9 mouse cellular contexts compared by ENCODE assay signal in genomic region chr13:52155588-52156086, GRCm38 (mm10).
DNase-seq lines count a peak whose midpoint lies in the region; ATAC-seq lines count a peak whose summit lies in the region.
"Had no signal": no experiment of that assay in that cellular context is flagged by ENCODE, and none has a peak within 500 bp of the region (broad histone marks: within the 10 kb centered on the region; RNA-seq: fewer than 3 reads in every experiment).

No protein-coding gene starts in this region.

- DNase-seq in adrenal gland, adult 2 months, result peak; percentile 15
- no peak for DNase-seq in adrenal gland, postnatal 25 days
- no peak for DNase-seq in midbrain, embryonic 11.5 days (ENCODE audit: low spot score, missing footprints)
- DNase-seq in large intestine, adult 2 months (ENCODE audit: low read depth, low spot score), result peak; percentile 21
- DNase-seq in cerebellum, adult 18-20 months, result no peak
- DNase-seq in cerebellum, adult 11-12 months, result no peak

- WGBS in midbrain, embryonic 15.5 days, result 81% methylated on average over 8 of the region's 8 CpGs
- 84% methylated on average over 8 of the region's 8 CpGs for WGBS in midbrain, embryonic 11.5 days
- WGBS in large intestine, adult 2 months, result 8% methylated on average over 8 of the region's 8 CpGs
- 41% methylated on average over 8 of the region's 8 CpGs for WGBS in stomach, embryonic 15.5 days

- H3K9me3 ChIP-seq in midbrain, embryonic 15.5 days, result no peaks in the 10 kb centered on the region
- no peaks in the 10 kb centered on the region for H3K9me3 ChIP-seq in midbrain, embryonic 11.5 days (ENCODE audit: control insufficient read depth, low read length)
- no peaks in the 10 kb centered on the region for H3K9me3 ChIP-seq in stomach, embryonic 15.5 days

- peaks cover 20% of the 10 kb centered on the region for H3K4me1 ChIP-seq in midbrain, embryonic 15.5 days
- no peaks in the 10 kb centered on the region for H3K4me1 ChIP-seq in midbrain, embryonic 11.5 days (ENCODE audit: control insufficient read depth, insufficient read depth, low read length)
- H3K4me1 ChIP-seq in stomach, embryonic 15.5 days, result peaks cover 23% of the 10 kb centered on the region

- no peaks in the 10 kb centered on the region for H3K36me3 ChIP-seq in midbrain, embryonic 15.5 days (replicated peaks)
- H3K36me3 ChIP-seq in midbrain, embryonic 11.5 days (ENCODE audit: control insufficient read depth, insufficient read depth, low read length), result no peaks in the 10 kb centered on the region
- H3K36me3 ChIP-seq in stomach, embryonic 15.5 days, result no peaks in the 10 kb centered on the region

- no peak for ATAC-seq in midbrain, embryonic 15.5 days (replicated peaks)
- no peak for ATAC-seq in midbrain, embryonic 11.5 days (ENCODE audit: low FRiP score)
- no peak for ATAC-seq in stomach, embryonic 15.5 days (ENCODE audit: insufficient read depth, low FRiP score, low read depth)

- H3K27ac ChIP-seq in midbrain, embryonic 15.5 days, result peak overlapping the region; percentile 73; the same call in 1 of the 2 replicates
- H3K27ac ChIP-seq in midbrain, embryonic 11.5 days (ENCODE audit: low read depth, low read length), result no peak overlapping the region
- peak overlapping the region; percentile 38; the same call in 1 of the 2 replicates for H3K27ac ChIP-seq in stomach, embryonic 15.5 days

- H3K9ac ChIP-seq in midbrain, embryonic 15.5 days, result no peak overlapping the region
- H3K9ac ChIP-seq in midbrain, embryonic 11.5 days (ENCODE audit: low read length), result no peak overlapping the region
- H3K9ac ChIP-seq in stomach, embryonic 15.5 days, result no peak overlapping the region

- H3K4me2 ChIP-seq in midbrain, embryonic 15.5 days, result no peak overlapping the region
- no peak overlapping the region for H3K4me2 ChIP-seq in midbrain, embryonic 11.5 days
- H3K4me2 ChIP-seq in stomach, embryonic 15.5 days, result 0 out of 2 replicates have a peak overlapping the region, but pooled peaks have one; percentile 7

- H3K27me3 ChIP-seq in midbrain, embryonic 15.5 days (replicated peaks), result no peaks in the 10 kb centered on the region
- no peaks in the 10 kb centered on the region for H3K27me3 ChIP-seq in midbrain, embryonic 11.5 days (ENCODE audit: control insufficient read depth, insufficient read depth, low read length)
- no peaks in the 10 kb centered on the region for H3K27me3 ChIP-seq in stomach, embryonic 15.5 days (replicated peaks)

- H3K4me3 ChIP-seq in midbrain, embryonic 15.5 days, result no peak overlapping the region
- H3K4me3 ChIP-seq in midbrain, embryonic 11.5 days (ENCODE audit: low read depth, low read length), result no peak overlapping the region
- no peak overlapping the region for H3K4me3 ChIP-seq in stomach, embryonic 15.5 days (replicated peaks)
- H3K4me3 ChIP-seq: erythroblast, embryonic 14.5 days had no signal

Comparison
In these comparisons a context has a peak if more than half of its experiments do, and no peak if none do; other contexts are left out.
1. DNase-seq: peak in adrenal gland, adult 2 months (single experiment) and large intestine, adult 2 months (single experiment); none in adrenal gland, postnatal 25 days (single experiment), midbrain, embryonic 11.5 days (single experiment), cerebellum, adult 18-20 months (0 of 2) and cerebellum, adult 11-12 months (single experiment).